Mouse (Mus musculus) urinary bladder, postnatal 36 days (tissue): ENCODE data around the gene Cntnap2.
A peak's percentile ranks its signal among the peaks of the same experiment; 100 is the strongest.
"Not testable (repeated sequence)": the region's sequence is repeated elsewhere in the genome, so short reads cannot be mapped to it uniquely, and the experiment has no call there.

Experiments used
- DNase-seq, 2 experiments: peaks; one replicate each; pipeline ENCODE4 v3.0.0; 2022; ENCODE audit warnings: low spot score in 2 of 2, mixed read lengths in 1 of 2

Gene Cntnap2

GRCm38 (mm10) chr6:46963693-46964092 lies 1904.5 kb downstream of the Cntnap2 start:
- DNase-seq = no peak

GRCm38 (mm10) chr6:46972640-46973039 lies 1913.5 kb downstream of the Cntnap2 start:
- DNase-seq = peak in 1 of 2 experiments; percentile 19

GRCm38 (mm10) chr6:46996010-46996602 lies 1936.9 kb downstream of the Cntnap2 start:
- no peak for DNase-seq

GRCm38 (mm10) chr6:47004430-47004829 lies 1945.3 kb downstream of the Cntnap2 start:
- no peak for DNase-seq

GRCm38 (mm10) chr6:47012933-47013332 lies 1953.8 kb downstream of the Cntnap2 start:
- no peak for DNase-seq

GRCm38 (mm10) chr6:47013535-47013934 lies 1954.4 kb downstream of the Cntnap2 start:
- peak; percentile 25 to 50 for DNase-seq

GRCm38 (mm10) chr6:47014886-47015586 lies 1955.9 kb downstream of the Cntnap2 start:
- no peak for DNase-seq

GRCm38 (mm10) chr6:47026064-47026686 lies 1967.0 kb downstream of the Cntnap2 start:
- DNase-seq = no peak

- DNase-seq = no peak
These were observed 1972.2 kb downstream of the Cntnap2 start for GRCm38 (mm10) chr6:47031362-47031761.

- no peak for DNase-seq
These were observed 1983.4 kb downstream of the Cntnap2 start for GRCm38 (mm10) chr6:47042602-47043001.

GRCm38 (mm10) chr6:47043586-47043985 lies 1984.4 kb downstream of the Cntnap2 start:
- no peak for DNase-seq

GRCm38 (mm10) chr6:47044385-47045200 lies 1985.4 kb downstream of the Cntnap2 start:
- no peak for DNase-seq

- DNase-seq = no peak
These were observed 1989.9 kb downstream of the Cntnap2 start for GRCm38 (mm10) chr6:47049051-47049450.

- no peak for DNase-seq
These were observed 1991.4 kb downstream of the Cntnap2 start for GRCm38 (mm10) chr6:47050319-47051222.

- no peak for DNase-seq
These were observed 2002.2 kb downstream of the Cntnap2 start for GRCm38 (mm10) chr6:47061341-47061740.

GRCm38 (mm10) chr6:47089998-47090397 lies 2030.8 kb downstream of the Cntnap2 start:
- DNase-seq = no peak

- no peak for DNase-seq
These were observed 2045.8 kb downstream of the Cntnap2 start for GRCm38 (mm10) chr6:47104951-47105350.

GRCm38 (mm10) chr6:47109582-47110220 lies 2050.5 kb downstream of the Cntnap2 start:
- DNase-seq = no peak

- not testable (repeated sequence) for DNase-seq
These were observed 2074.9 kb downstream of the Cntnap2 start for GRCm38 (mm10) chr6:47134063-47134462.

GRCm38 (mm10) chr6:47153018-47153417 lies 2093.9 kb downstream of the Cntnap2 start:
- DNase-seq = not testable (repeated sequence)
